Mouse (Mus musculus): ENCODE data around the gene Scarf2.

DNA sequence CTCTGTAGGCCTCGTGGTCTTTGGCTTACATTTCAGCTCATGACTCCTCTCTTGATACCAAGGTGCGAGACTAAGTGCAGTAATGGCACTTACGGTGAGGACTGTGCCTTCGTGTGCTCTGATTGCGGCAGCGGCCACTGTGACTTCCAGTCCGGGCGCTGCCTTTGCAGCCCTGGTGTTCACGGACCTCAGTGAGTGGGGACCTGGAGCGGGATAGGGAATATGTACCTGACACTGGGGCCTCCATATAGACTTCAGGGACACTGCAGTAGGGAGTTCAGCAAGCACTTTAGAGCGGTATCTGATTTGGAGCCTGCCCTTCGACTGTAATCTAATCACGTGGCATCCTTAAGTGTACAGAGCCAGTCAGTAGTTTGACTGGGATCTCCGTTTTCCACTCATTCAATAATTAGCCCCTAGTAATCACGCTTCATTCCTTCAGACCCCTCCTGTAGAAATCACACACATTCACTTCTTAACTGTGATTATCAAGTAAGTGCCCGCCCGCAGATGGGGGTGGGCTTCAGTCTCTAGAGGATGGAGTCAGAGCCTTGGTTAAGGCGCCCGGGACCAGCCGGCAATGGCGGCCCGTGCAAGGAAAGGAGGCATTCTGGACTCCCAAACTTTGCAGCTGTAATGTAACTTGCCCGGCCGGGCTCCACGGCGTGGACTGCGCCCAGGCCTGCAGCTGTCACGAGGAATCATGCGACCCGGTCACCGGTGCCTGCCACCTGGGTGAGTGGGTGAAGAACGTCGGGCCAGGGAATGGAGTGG lies 6.8 kb downstream of the Scarf2 start:
- TF ChIP-seq CTCF (IDR thresholded peaks at IDR 0.05; ENCODE audit: low read depth, low read length) (no peak), GATA1 (IDR thresholded peaks at IDR 0.05; ENCODE audit: borderline replicate concordance, low read length) (no peak), TAL1 (conservative IDR thresholded peaks at IDR 0.05; ENCODE audit: low read depth, low read length) (no peak), POLR2AphosphoS5 (IDR thresholded peaks at IDR 0.05; ENCODE audit: insufficient replicate concordance, low read depth, low read length) (no peak), GATA2 (IDR thresholded peaks at IDR 0.05; ENCODE audit: borderline replicate concordance, low read depth, low read length) (no peak)

Measured in G1E (cell line).